Mouse (Mus musculus) liver (tissue): Measurements from ENCODE around the gene Catsperd.

Experiments used
- DNase-seq: peaks from one replicate; pipeline ENCODE4 v3.0.0-alpha.2; 2020; ENCODE audit warnings: mixed read lengths

Gene Catsperd

GRCm38 (mm10) chr17:56667591-56667990 lies 39.6 kb downstream of the Catsperd start:
- DNase-seq = no peak

GRCm38 (mm10) chr17:56668384-56669144 lies 40.6 kb downstream of the Catsperd start:
- DNase-seq = peak; percentile 88

- no peak for DNase-seq
Observed at GRCm38 (mm10) chr17:56669766-56670165, 41.8 kb downstream of the Catsperd start.

DNA sequence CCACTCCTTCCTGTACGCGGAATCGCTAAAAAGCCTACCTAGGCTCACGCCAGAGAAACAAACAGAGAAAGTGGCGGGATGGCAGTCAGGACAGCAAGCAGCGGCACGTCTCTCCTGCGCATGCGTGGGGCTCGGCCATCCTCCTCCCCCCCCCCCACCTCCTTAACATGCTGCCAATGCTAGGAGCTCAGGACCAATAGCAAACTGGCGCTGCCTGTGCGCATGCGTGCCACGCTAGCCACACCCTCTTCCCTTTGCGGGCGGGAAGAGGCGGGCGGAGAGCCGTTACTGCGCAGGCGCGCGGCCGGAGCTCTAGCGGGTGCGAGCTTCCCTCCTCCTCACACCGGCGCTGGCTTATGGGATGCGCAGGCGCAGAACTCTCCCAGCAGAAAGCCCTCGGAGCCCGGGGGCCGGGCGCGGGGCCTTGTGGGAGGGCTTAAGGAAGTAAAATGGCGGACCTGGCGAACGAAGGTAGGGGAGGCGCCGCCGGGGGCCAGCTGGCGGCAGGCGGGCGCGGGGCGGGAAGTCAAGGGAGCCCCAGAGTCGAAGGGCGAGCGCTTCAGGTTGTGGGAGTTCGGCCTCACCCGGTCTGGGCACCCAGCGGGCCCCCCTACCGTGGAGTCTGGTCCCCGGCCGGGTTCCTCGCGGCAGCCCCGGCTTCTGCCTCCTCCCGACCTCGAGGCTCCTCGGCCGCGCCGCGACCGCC lies 45.2 kb downstream of the Catsperd start, which contains the start of gene Ranbp3:
Ranbp3 (plus strand) TSS at position 354 of the 706 bp plus-strand sequence.
- DNase-seq = peak; percentile 100

- DNase-seq = peak; percentile 43
Observed at GRCm38 (mm10) chr17:56673647-56674416, 45.9 kb downstream of the Catsperd start.

- no peak for DNase-seq
Observed at GRCm38 (mm10) chr17:56681791-56682190, 53.8 kb downstream of the Catsperd start.

DNA sequence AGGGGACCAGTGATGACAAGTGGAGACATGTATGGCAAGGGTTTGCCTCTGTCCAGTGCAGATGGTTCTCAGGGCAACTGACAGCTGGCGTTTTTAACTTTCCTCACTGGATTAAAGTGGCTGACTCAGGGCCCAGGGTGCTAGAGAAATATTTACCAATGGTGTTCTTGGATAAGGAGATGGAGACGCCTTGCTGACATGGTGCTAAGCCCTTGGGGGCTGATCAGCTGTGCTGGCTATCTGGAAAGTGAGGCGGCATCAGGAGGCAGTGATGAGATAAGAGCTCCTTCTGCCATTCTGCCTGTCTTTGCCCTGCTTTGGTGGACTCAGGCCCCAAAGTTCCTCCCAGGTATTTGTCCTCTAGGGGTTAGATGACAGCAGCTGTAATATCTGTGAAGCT lies 54.9 kb downstream of the Catsperd start:
- peak; percentile 61 for DNase-seq

DNA sequence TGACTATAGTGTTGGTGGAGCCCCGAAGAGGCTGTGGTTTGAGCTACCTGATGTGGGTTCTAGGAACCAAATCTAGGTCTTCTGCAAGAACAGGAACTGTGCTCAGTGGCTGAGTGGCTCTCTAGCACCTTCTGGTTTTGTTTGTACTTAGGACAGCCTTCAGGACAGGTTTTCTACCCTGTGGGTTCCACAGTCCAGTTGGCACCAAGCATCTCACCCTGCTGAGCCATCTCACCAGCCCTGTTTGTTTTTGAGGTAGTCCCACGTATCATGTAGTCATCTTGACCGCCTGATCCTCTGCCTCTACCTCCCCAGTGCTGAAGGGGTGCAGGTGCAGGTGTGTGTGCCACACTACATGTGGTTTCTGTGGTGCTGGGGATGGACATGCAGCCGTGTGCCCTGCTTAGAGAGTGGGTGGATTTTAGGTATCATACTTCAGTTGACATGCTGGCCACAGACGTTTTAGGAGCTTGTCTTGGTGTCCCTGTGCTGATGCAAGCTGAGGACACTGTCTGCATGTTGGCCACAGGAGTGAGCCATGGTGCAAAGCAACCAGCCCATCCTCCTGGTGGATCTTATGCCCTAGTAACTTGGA lies 55.7 kb downstream of the Catsperd start:
- no peak for DNase-seq

- DNase-seq = no peak
Observed at GRCm38 (mm10) chr17:56684649-56685048, 56.7 kb downstream of the Catsperd start.

DNA sequence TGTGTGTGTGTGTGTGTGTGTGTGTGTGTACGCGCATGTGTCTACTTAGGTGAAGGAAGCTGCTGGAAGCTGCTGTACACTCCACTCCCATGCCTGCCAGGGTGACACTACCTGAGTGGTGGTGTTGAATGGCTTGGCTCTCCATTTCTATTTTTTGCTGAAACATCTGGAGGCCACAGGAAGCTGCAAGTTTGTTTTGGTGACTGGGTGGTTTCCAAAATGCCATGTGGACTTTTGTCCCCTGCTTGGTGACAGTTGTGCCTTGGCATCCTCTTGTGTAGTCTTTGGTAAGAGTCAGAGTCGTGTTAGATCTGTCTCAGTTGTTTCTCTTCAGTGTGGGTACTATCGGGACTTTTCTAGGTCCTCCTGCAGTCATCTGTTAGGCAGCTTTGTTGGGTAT lies 58.9 kb downstream of the Catsperd start:
- no peak for DNase-seq

- peak; percentile 74 for DNase-seq
Observed at GRCm38 (mm10) chr17:56688045-56688444, 60.1 kb downstream of the Catsperd start.

DNA sequence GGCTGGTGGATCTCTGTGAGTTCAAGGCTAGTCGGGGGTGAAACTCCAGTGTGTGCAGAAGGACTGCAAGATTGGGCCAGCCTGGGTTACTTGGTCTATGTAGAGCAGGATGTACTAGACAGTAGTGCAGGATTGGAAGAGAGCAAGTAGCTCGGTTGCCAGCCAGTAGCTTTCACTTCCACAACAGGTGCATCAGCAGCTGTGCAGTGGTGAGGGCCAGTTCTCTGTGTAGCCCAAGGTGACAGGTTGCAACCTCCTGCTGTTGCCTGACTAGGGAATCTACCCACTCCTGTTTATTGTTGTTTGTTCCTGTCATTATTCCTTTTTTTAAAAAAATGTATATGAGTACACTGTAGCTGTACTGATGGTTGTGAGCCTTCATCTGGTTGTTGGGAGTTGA lies 60.7 kb downstream of the Catsperd start:
- DNase-seq = no peak

DNA sequence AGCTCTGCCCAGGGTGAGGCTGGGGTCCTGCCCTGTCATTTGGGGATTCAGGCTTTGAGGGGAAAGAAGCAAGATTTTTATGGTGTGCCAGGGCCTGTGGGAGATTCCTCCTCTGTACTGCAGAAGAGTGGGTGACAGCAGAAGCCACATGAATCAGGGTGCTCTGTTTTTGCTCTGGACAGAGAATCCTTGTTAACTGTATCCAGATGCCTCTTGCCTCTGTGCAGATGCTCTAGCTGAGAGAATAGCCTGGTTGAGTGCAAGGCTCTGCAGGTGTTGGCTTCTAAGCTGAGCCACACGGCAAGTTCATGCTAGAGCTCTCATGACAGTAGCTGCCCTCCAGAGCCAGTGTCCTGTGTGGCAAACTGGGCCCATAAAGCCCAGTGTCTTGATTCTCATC lies 65.5 kb downstream of the Catsperd start:
- no peak for DNase-seq

DNA sequence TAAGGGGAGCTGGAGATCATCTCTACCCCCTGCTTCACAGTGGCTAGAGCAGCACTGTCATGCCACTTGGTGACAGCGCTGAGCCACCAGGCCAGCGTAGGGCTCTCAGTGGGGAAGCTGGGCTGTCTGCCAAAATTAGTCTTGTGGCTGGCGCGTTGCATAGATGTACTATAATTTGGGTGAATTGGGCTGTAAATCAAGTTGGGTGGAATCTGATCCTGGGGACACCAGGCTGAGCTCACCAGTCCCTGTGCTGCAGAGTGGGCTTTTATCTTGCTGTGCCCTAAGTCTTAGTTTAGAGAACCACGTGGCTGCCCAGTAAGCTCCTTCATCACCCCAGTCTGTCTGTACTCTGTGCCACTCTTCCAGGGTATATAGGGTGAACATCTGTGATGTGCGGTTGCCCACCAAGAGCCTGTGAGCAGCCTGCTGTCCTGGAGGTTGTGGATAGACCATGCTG lies 65.9 kb downstream of the Catsperd start:
- DNase-seq = no peak

DNA sequence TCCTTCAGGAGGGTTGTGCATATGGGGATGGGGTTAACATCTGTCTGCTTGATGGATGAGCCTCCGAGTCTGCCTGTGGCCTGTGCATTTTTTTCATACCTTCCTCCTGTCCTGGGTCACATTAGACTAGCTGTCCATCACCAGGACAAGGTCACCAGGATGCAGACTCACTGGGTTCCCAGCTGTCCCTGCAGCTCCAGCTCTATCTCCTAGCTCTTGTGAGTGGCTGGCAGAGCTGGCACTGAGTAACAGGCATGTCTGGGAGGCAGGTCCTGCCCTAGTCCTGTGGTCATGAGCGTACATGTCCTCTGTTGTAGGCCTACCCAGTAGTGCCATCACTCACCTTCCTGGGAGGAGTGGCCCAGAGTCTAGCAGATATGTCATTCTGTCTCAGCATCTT lies 72.5 kb downstream of the Catsperd start:
- DNase-seq = no peak

DNA sequence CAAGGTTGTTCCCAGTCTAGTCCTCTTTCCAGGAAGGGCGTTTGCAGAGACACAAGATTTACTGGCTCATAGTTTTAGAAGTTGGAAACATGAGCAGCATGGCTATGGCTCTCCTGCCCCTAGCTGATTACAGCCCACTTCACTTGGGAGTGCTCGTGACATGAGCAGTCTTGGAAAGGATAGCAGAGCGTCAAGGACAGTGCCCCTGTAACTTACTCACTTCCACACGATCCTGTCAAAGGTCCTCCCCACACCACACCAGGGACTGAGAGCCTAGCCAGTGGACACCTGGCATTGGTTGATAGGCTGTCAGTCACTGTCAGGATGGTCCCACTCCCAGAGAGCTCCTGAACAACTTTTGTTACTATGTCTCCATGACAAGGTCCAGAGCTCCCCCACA lies 75.1 kb downstream of the Catsperd start:
- DNase-seq = no peak

DNA sequence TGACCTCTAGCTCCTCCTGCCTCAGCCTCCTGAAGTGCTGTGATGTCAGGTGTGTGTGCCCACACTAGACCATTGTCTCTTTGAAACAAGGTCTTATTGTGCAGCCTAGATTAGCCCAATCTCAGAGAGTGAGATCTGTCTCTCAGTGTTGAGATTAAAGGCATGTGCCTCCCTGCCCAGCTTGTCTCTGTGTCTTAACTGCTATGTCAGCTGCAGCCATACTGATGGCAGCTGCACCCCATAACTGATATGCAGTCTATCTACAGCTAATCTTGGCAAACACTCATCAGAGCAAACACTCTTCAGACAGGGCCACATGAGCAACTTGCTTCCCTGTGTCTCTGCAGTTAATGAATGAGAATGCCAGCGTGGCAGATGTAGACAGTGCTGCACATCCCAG lies 78.6 kb downstream of the Catsperd start:
- no peak for DNase-seq

DNA sequence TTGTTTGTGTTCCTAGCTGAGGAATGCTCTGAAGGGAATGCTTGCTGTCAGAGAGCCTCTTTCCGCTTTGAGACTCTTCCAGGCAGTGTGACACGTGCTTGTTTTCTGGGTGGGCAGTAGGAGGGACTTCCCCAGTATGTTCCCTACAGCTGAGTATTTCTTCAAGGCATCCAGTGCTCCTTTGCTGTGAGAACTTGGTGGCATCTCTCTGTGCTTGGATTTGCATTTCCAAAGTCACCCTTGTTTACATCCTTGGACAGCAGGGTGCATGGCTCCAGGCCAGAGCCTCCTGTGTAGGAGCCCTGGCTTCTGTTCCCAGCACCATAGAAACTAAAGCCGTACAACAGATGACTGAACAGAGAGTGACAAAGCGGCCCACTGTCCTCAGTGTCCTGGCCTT lies 80.7 kb downstream of the Catsperd start:
- no peak for DNase-seq

GRCm38 (mm10) chr17:56709708-56710107 lies 81.8 kb downstream of the Catsperd start:
- no peak for DNase-seq
